Comparison of ENCODE assay signal across 8 mouse cellular contexts in genomic region chr11:114764820-114765818, GRCm38 (mm10). TPM values are rescaled to one million over a fixed set of nuclear protein-coding genes. Genes with fewer than 3 reads are reported as not detected.
DNase-seq lines count a peak whose midpoint lies in the region; ATAC-seq and TF ChIP-seq lines count a peak whose summit lies in the region.

Gene Kif19a (plus strand): TSS chr11:114765388.

- H3K79me2 ChIP-seq in CH12.LX (replicated peaks; ENCODE audit: control insufficient read depth, extremely low read depth, insufficient read depth, poor library complexity, severe bottlenecking), result no peaks in the 10 kb centered on the region

- TF ChIP-seq CTCF in CH12.LX (conservative IDR thresholded peaks at IDR 0.05 in 1 of 2, IDR thresholded peaks at IDR 0.05 in 1 of 2; ENCODE audit: low read depth in 2 of 2, low read length in 2 of 2), result no peak
- no peak for TF ChIP-seq CTCF in kidney, postnatal 0 days (IDR thresholded peaks at IDR 0.05; ENCODE audit: low read depth)

- TF ChIP-seq EP300 in CH12.LX (IDR thresholded peaks at IDR 0.05; ENCODE audit: low read length), result no peak

- DNase-seq in CH12.LX (ENCODE audit: extremely low read depth), result peak; percentile 28
- DNase-seq in adrenal gland, postnatal 25 days, result peak; percentile 78
- DNase-seq in kidney, postnatal 0 days (ENCODE audit: low spot score), result peak; percentile 83
- DNase-seq in lung, postnatal 25 days (ENCODE audit: low spot score), result peak; percentile 43
- peak; percentile 85 for DNase-seq in retina, postnatal 1 day
- DNase-seq in right cerebral cortex, adult 18-20 months, result no peak

- dilution Hi-C loops in CH12.LX (cut with MboI; ENCODE audit: extremely low pct_ligation_motif_present, extremely low pct_unique_long_range_greater_than_20kb, low sequenced_read_pairs), result no loop called here

- H3K9ac ChIP-seq in CH12.LX (ENCODE audit: insufficient read depth, low read depth), result peak within 1 kb of the TSS; percentile 46
- H3K9ac ChIP-seq in embryonic facial prominence, embryonic 15.5 days, result no peak within 1 kb of the TSS
- peak within 1 kb of the TSS; percentile 48 for H3K9ac ChIP-seq in heart, embryonic 15.5 days
- H3K9ac ChIP-seq in kidney, postnatal 0 days (ENCODE audit: low read depth, low read length), result no peak within 1 kb of the TSS

- peak within 1 kb of the TSS; percentile 89 for H3K4me2 ChIP-seq in CH12.LX (ENCODE audit: insufficient read depth, low read depth, poor library complexity, severe bottlenecking)
- H3K4me2 ChIP-seq in embryonic facial prominence, embryonic 15.5 days (replicated peaks), result peak within 1 kb of the TSS; percentile 84
- H3K4me2 ChIP-seq in heart, embryonic 15.5 days, result peak within 1 kb of the TSS; percentile 94
- peak within 1 kb of the TSS; percentile 71 for H3K4me2 ChIP-seq in kidney, postnatal 0 days (ENCODE audit: low read length)

- no peak within 1 kb of the TSS for H3K27ac ChIP-seq in CH12.LX (ENCODE audit: insufficient read depth, low read depth)
- H3K27ac ChIP-seq in embryonic facial prominence, embryonic 15.5 days (replicated peaks), result no peak within 1 kb of the TSS
- no peak within 1 kb of the TSS for H3K27ac ChIP-seq in heart, embryonic 15.5 days
- no peak within 1 kb of the TSS for H3K27ac ChIP-seq in kidney, postnatal 0 days

- 2% methylated on average over 46 of the region's 51 CpGs for WGBS in embryonic facial prominence, embryonic 15.5 days
- WGBS in heart, embryonic 15.5 days, result 4% methylated on average over 46 of the region's 51 CpGs
- 4% methylated on average over 46 of the region's 51 CpGs for WGBS in kidney, postnatal 0 days

- peak within 1 kb of the TSS; percentile 6 to 58 (median 45) for H3K4me3 ChIP-seq in CH12.LX (replicated peaks in 1 of 3; ENCODE audit: low read depth in 2 of 3, low read length in 2 of 3, poor library complexity in 1 of 3)
- H3K4me3 ChIP-seq in embryonic facial prominence, embryonic 15.5 days (replicated peaks), result peak within 1 kb of the TSS; percentile 50
- H3K4me3 ChIP-seq in heart, embryonic 15.5 days, result peak within 1 kb of the TSS; percentile 56
- peak within 1 kb of the TSS; percentile 32 for H3K4me3 ChIP-seq in kidney, postnatal 0 days (replicated peaks; ENCODE audit: low read depth, low read length)

- H3K9me3 ChIP-seq in CH12.LX (replicated peaks; ENCODE audit: low read length), result no peaks in the 10 kb centered on the region
- H3K9me3 ChIP-seq in embryonic facial prominence, embryonic 15.5 days (replicated peaks), result no peaks in the 10 kb centered on the region
- H3K9me3 ChIP-seq in heart, embryonic 15.5 days (replicated peaks), result no peaks in the 10 kb centered on the region
- no peaks in the 10 kb centered on the region for H3K9me3 ChIP-seq in kidney, postnatal 0 days (replicated peaks; ENCODE audit: low read length)

- H3K27me3 ChIP-seq in CH12.LX (replicated peaks), result peaks cover 83% of the 10 kb centered on the region
- H3K27me3 ChIP-seq in embryonic facial prominence, embryonic 15.5 days, result peaks cover 22% of the 10 kb centered on the region
- H3K27me3 ChIP-seq in heart, embryonic 15.5 days, result peaks cover 57% of the 10 kb centered on the region
- 0 out of 2 replicates have a peak, but pooled peaks cover 13% of the 10 kb centered on the region for H3K27me3 ChIP-seq in kidney, postnatal 0 days (ENCODE audit: insufficient read depth, low read length)

- ATAC-seq in embryonic facial prominence, embryonic 15.5 days (ENCODE audit: insufficient number of reproducible peaks, low FRiP score, low TSS enrichment, low read depth), result peak; percentile 37; the same call in 1 of the 2 replicates
- peak; percentile 58 for ATAC-seq in heart, embryonic 15.5 days (replicated peaks; ENCODE audit: insufficient number of reproducible peaks, insufficient read depth, low FRiP score, low read depth)
- ATAC-seq in kidney, postnatal 0 days (replicated peaks; ENCODE audit: low FRiP score, low read depth), result peak; percentile 74

- H3K36me3 ChIP-seq in CH12.LX (replicated peaks in 1 of 2; ENCODE audit: control insufficient read depth in 1 of 2, insufficient read depth in 1 of 2, low read length in 1 of 2), result no peaks in the 10 kb centered on the region
- no peaks in the 10 kb centered on the region for H3K36me3 ChIP-seq in embryonic facial prominence, embryonic 15.5 days
- H3K36me3 ChIP-seq in heart, embryonic 15.5 days, result no peaks in the 10 kb centered on the region
- no peaks in the 10 kb centered on the region for H3K36me3 ChIP-seq in kidney, postnatal 0 days (ENCODE audit: insufficient read depth, low read length)

- H3K4me1 ChIP-seq in CH12.LX (ENCODE audit: control insufficient read depth in 1 of 2, insufficient read depth in 2 of 2), result peaks cover 5 to 24% of the 10 kb centered on the region in 2 experiments
- peaks cover 17% of the 10 kb centered on the region for H3K4me1 ChIP-seq in embryonic facial prominence, embryonic 15.5 days
- peaks cover 12% of the 10 kb centered on the region for H3K4me1 ChIP-seq in heart, embryonic 15.5 days (replicated peaks)
- no peaks in the 10 kb centered on the region for H3K4me1 ChIP-seq in kidney, postnatal 0 days (replicated peaks; ENCODE audit: insufficient read depth, low read length)

- peak; percentile 69 for TF ChIP-seq POLR2A in CH12.LX (IDR thresholded peaks at IDR 0.05; ENCODE audit: low read depth, low read length)

- no peak for TF ChIP-seq RAD21 in CH12.LX (IDR thresholded peaks at IDR 0.05; ENCODE audit: low read depth, low read length)

- in situ Hi-C loops in CH12.LX (cut with MboI; ENCODE audit: low pct_ligation_motif_present, low pct_unique_long_range_greater_than_20kb, low sequenced_read_pairs), result no loop called here

TF ChIP-seq in CH12.LX, 34 proteins besides CTCF, POLR2A, EP300 and RAD21:
- TF ChIP-seq ELF1 (IDR thresholded peaks at IDR 0.05; ENCODE audit: low read depth, low read length), result peak; percentile 84
- TF ChIP-seq CHD1 (IDR thresholded peaks at IDR 0.05; ENCODE audit: low read depth, low read length), result no peak
- peak; percentile 32; the same call in 1 of the 2 replicates for TF ChIP-seq BHLHE40 (IDR thresholded peaks at IDR 0.05; ENCODE audit: low read depth, low read length)
- TF ChIP-seq SMC3 (IDR thresholded peaks at IDR 0.05; ENCODE audit: low read depth, low read length), result no peak
- 0 out of 2 replicates have a peak, but pooled peaks have one; percentile 35 for TF ChIP-seq MEF2A (IDR thresholded peaks at IDR 0.05; ENCODE audit: borderline replicate concordance, low read depth, low read length)
- TF ChIP-seq NELFE (IDR thresholded peaks at IDR 0.05; ENCODE audit: low read depth, low read length), result peak; percentile 47
- TF ChIP-seq TCF12 (IDR thresholded peaks at IDR 0.05; ENCODE audit: low read depth, low read length), result peak; percentile 65; the same call in 1 of the 2 replicates
- TF ChIP-seq IRF4 (IDR thresholded peaks at IDR 0.05; ENCODE audit: low read depth, low read length), result 0 out of 2 replicates have a peak, but pooled peaks have one; percentile 47
- no peak for TF ChIP-seq UBTF (IDR thresholded peaks at IDR 0.05; ENCODE audit: low read depth, low read length)
- peak; percentile 67; the same call in 1 of the 2 replicates for TF ChIP-seq SIN3A (IDR thresholded peaks at IDR 0.05; ENCODE audit: low read length)
- TF ChIP-seq MXI1 (IDR thresholded peaks at IDR 0.05; ENCODE audit: low read depth, low read length), result peak; percentile 69
- no peak for TF ChIP-seq ZNF384 (IDR thresholded peaks at IDR 0.05; ENCODE audit: low read depth, low read length)

RNA-seq across cellular contexts. Expression of gene Kif19a, which starts in this region (rescaled TPM):
- total RNA-seq in CH12.LX (2012; rRNA removed), result 5.8 and 8.2 TPM in 2 replicates
- 0.66 and 1.9 TPM in 2 replicates for total RNA-seq in CH12.LX (2014; rRNA removed)
- 0.68 and 1.4 TPM in 2 replicates for polyA plus RNA-seq in CH12.LX (2012; ENCODE audit: insufficient read length, low read depth)
- 0.43 TPM in 1 of 2 replicates, not detected in the other for total RNA-seq in adrenal gland, postnatal 25 days (2021)
- 1.7 and 3.2 TPM in 2 replicates for polyA plus RNA-seq in embryonic facial prominence, embryonic 15.5 days (2015; fragmentation: Nextera tagmentation; extraction: Ambion mirVana)
- 0.16 and 0.33 TPM in 2 replicates for polyA plus RNA-seq in heart, embryonic 15.5 days (2015; fragmentation: Nextera tagmentation; extraction: Ambion mirVana)
- 0.06 and 0.11 TPM in 2 replicates for polyA plus RNA-seq in kidney, postnatal 0 days (2015; fragmentation: Nextera tagmentation; extraction: Ambion mirVana)

Comparison
In these comparisons a context has a peak if more than half of its experiments do, and no peak if none do; other contexts are left out.
1. Peak in DNase-seq in adrenal gland, postnatal 25 days; RNA of the gene not detected or under 1 TPM.
2. Peak in ATAC-seq, H3K4me3 ChIP-seq, H3K9ac ChIP-seq and H3K4me2 ChIP-seq in heart, embryonic 15.5 days; RNA of the gene not detected or under 1 TPM.
3. Peak in DNase-seq, ATAC-seq, H3K4me3 ChIP-seq and H3K4me2 ChIP-seq in kidney, postnatal 0 days; RNA of the gene not detected or under 1 TPM.